Mouse (Mus musculus): ENCODE data around the gene Duoxa1. TPM values are rescaled to one million over a fixed set of nuclear protein-coding genes. Genes with fewer than 3 reads are reported as not detected.

Duoxa1 gene
- 0.23 TPM in 1 of 2 replicates, not detected in the other for polyA plus RNA-seq (2016; fragmentation: Nextera tagmentation; extraction: Ambion mirVana)

DNA sequence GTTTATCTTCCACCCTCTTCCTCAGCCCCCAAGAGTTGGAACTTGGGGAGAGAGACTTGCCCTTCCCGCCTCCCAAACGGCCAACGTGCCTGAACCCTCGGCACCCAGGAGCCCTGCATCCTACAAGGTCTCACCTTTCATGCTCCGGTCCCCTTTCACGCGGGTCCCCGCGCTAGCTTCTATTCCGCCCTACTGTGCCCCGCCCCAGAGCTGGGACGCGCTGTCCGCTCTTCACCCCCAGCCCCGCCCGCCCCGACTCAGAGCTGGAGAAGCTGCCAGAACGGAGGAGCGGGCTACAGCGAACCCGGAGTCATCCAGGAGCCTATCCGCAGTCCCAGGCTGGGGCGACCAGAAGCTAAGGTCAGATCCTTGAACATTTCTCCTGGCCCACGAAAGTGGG is at the start of gene Duoxa1:
TSS of gene Duoxa1 (minus strand) at position 195 of the 400 bp plus-strand sequence.
- Histone ChIP-seq H3K36me3 (no peaks in the 10 kb centered on the region), H3K4me2 (replicated peaks) (peak within 1 kb of the TSS; percentile 50), H3K27ac (no peak within 1 kb of the TSS), H3K9ac (no peak within 1 kb of the TSS), H3K9me3 (no peaks in the 10 kb centered on the region), H3K4me1 (peaks cover 10% of the 10 kb centered on the region; the same call in 1 of the 2 replicates), H3K4me3 (no peak within 1 kb of the TSS), H3K27me3 (replicated peaks) (peaks cover 43% of the 10 kb centered on the region)
- WGBS: 6% methylated on average over 24 of the region's 24 CpGs
- no peak for ATAC-seq (ENCODE audit: low FRiP score, low read depth)

DNA sequence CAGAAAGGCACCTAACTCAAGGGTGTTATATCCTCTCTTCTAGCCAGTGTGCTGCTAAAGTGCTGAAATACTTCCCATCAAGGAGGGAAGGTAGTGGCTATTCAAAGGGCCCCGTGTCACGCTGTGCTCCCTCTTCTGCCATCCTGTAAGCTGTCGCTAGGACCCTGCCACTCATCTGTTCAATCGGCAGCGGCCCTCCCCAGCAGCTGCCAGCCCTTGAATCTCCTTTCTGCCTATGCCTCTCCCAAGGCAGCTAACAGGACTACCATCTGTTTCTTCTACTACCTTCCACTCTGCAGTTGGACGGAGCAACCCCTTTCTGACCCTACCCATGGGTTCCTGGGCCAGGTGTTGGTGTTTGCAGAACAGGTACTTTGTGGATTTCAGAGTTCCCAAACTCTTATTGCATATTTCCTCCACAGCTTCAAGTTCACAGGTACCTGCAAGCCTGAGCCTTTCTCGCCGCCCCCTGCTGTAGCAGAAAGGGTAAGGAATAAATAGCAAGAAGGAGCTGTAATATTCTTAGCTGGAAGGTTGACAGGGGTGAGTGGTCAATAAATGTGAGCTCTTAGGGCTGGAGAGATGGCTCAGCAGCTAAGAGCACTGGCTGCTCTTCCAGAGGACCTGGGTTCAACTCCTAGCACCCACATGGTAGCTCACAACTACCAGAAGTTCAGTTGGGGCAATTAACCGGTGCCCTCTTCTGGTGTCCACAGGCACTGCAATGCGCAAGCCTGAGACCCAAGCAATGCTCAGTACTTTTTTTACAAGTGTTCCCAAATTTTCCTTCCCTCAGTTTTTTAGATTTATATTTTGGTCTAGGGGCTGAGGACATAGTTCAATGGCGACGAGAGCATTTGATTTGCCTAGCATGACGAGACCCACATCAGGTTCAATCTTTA is 49.3 kb upstream of the Duoxa1 start:
- no peak for ATAC-seq (ENCODE audit: low FRiP score, low read depth)
- no peaks in the 10 kb centered on the region for H3K27me3 ChIP-seq (replicated peaks)
- H3K9me3 ChIP-seq: no peaks in the 10 kb centered on the region
- H3K27ac ChIP-seq: no peak overlapping the region
- H3K9ac ChIP-seq: no peak overlapping the region
- peaks cover 28% of the 10 kb centered on the region for H3K36me3 ChIP-seq
- WGBS: 76% methylated on average over 13 of the region's 13 CpGs
- H3K4me2 ChIP-seq (replicated peaks): no peak overlapping the region
- peaks cover 21% of the 10 kb centered on the region for H3K4me1 ChIP-seq
- H3K4me3 ChIP-seq: no peak overlapping the region

DNA sequence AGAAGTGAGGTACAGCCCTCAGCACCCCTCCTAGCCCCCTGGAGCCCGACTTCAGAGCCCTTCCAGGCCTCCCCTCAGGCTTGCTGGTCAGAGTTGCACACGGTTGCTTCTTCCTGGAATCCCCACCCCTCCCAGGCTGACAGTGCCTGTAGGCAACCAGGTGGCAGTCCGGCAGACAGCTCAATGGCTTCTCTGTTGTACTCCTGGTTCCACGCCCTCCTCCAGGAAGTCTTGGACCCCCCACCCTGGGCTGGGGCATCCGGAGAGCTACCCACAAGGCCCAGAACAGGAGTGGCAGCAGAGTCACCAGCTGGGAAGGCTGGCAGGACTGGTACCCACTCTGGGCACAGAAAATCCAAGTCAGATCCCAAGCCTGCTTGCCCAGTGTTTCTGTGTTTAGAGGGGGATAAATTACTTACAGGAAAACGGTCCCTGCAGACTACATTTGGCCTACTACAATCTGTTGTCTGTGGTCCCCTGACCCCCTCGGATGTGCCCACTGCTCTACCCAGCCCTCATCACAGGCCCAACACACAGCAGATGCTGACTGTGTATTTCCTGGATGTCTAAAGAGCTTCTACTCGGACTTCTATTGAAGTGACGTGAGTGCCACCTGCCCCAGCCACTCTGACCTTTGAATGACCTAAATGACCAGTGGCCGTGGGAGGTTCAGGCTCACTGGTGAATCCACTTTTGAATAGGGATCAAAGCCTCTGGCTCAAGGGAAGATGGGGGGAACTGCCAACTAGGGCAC is 48.5 kb upstream of the Duoxa1 start:
- Histone ChIP-seq H3K36me3 (peaks cover 31% of the 10 kb centered on the region), H3K4me3 (no peak overlapping the region), H3K27ac (no peak overlapping the region), H3K4me1 (peaks cover 13% of the 10 kb centered on the region), H3K4me2 (replicated peaks) (no peak overlapping the region), H3K27me3 (replicated peaks) (no peaks in the 10 kb centered on the region), H3K9ac (no peak overlapping the region), H3K9me3 (no peaks in the 10 kb centered on the region)
- 54% methylated on average over 10 of the region's 10 CpGs for WGBS
- ATAC-seq (ENCODE audit: low FRiP score, low read depth): no peak

GRCm38 (mm10) chr2:122361181-122361580 is 47.7 kb upstream of the Duoxa1 start:
- H3K36me3 ChIP-seq: peaks cover 38% of the 10 kb centered on the region
- H3K4me2 ChIP-seq (replicated peaks): no peak overlapping the region

GRCm38 (mm10) chr2:122360310-122360709 is 46.8 kb upstream of the Duoxa1 start:
- H3K27ac ChIP-seq: no peak overlapping the region
- ATAC-seq (ENCODE audit: low FRiP score, low read depth): no peak
- no peaks in the 10 kb centered on the region for H3K9me3 ChIP-seq
- no peak overlapping the region for H3K4me3 ChIP-seq
- no peaks in the 10 kb centered on the region; the same call in 1 of the 2 replicates for H3K4me1 ChIP-seq
- no peaks in the 10 kb centered on the region for H3K27me3 ChIP-seq (replicated peaks)
- H3K4me2 ChIP-seq (replicated peaks): no peak overlapping the region
- peaks cover 39% of the 10 kb centered on the region for H3K36me3 ChIP-seq
- H3K9ac ChIP-seq: no peak overlapping the region
- WGBS: 76% methylated on average over 6 of the region's 6 CpGs

More at GRCm38 (mm10) chr2:122361181-122361580, 47.7 kb upstream of the Duoxa1 start:
- Histone ChIP-seq H3K4me3 (no peak overlapping the region), H3K27me3 (replicated peaks) (no peaks in the 10 kb centered on the region), H3K27ac (no peak overlapping the region), H3K4me1 (peaks cover 4% of the 10 kb centered on the region), H3K9ac (no peak overlapping the region), H3K9me3 (no peaks in the 10 kb centered on the region)
- no peak for ATAC-seq (ENCODE audit: low FRiP score, low read depth)
- 89% methylated on average over 6 of the region's 6 CpGs for WGBS

GRCm38 (mm10) chr2:122356187-122356586 is 42.7 kb upstream of the Duoxa1 start:
- WGBS: 84% methylated on average over 3 of the region's 3 CpGs
- no peak for ATAC-seq (ENCODE audit: low FRiP score, low read depth)
- no peaks in the 10 kb centered on the region for H3K27me3 ChIP-seq (replicated peaks)
- H3K27ac ChIP-seq: no peak overlapping the region
- H3K9ac ChIP-seq: no peak overlapping the region
- H3K4me2 ChIP-seq (replicated peaks): no peak overlapping the region
- H3K36me3 ChIP-seq: peaks cover 38% of the 10 kb centered on the region
- H3K4me3 ChIP-seq: no peak overlapping the region
- H3K9me3 ChIP-seq: no peaks in the 10 kb centered on the region
- peaks cover 38% of the 10 kb centered on the region for H3K4me1 ChIP-seq

DNA sequence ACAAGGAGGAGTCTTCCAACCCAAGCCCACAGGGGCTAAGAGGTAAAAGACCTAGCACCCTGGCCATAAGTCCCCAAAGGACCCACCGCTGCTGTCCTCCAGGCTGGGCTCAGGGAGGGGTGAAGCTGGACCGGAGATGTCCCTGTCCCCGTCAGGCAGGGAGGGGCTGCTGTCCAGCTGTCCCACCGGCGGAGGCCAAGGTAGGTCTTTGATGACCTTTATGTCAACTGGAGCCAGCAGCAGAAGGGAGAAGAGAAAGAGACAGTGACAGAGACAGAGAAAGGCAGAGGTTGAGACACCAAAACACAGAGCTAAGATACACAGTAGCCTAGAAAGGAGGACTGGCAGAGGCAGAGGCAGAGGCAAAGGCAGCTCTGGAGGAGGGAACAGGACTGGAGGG is 41.9 kb upstream of the Duoxa1 start:
- Histone ChIP-seq H3K9ac (no peak overlapping the region), H3K27me3 (replicated peaks) (no peaks in the 10 kb centered on the region), H3K9me3 (no peaks in the 10 kb centered on the region), H3K36me3 (peaks cover 38% of the 10 kb centered on the region), H3K27ac (no peak overlapping the region), H3K4me1 (peaks cover 42% of the 10 kb centered on the region), H3K4me2 (replicated peaks) (no peak overlapping the region), H3K4me3 (no peak overlapping the region)
- WGBS: 90% methylated on average over 5 of the region's 5 CpGs
- no peak for ATAC-seq (ENCODE audit: low FRiP score, low read depth)

DNA sequence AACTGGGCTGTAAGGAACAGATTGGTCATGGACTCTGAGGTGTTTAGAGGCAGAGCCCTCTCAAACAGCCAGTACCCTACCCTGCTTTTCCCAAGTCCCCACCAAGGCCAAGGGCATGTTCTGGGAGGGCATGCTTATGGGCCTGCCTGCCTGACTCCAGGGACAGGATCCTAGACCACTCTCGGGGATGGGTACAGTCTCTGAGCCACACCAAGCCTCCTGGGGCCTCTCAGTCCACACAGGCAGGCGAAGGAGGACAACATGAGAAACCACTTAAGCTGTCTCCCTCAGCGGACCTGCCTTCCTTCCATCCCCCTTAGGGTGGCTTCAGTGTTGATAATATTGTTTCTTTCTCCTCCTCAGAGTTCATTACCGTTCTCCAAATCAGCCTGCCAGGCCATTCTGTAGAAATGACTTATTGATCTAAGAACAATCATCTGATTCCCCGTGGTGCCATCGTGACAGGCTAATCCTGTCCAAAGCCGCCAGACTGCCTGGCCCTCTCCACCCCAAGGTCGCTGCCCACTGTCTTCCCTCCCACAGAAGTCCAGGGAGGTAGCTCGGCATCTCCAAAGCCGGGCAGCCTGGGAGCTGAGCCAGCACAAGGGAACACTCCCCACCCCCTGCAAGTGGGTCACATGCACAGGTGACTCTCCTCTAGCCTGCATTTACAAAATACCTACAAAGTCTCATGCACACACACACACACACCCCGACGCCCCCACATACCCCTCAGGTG is 40.8 kb upstream of the Duoxa1 start:
- Histone ChIP-seq H3K4me3 (no peak overlapping the region), H3K27me3 (replicated peaks) (no peaks in the 10 kb centered on the region), H3K27ac (no peak overlapping the region; the same call in 1 of the 2 replicates), H3K4me2 (replicated peaks) (0 out of 2 replicates have a peak overlapping the region, but pooled peaks have one; percentile 3), H3K4me1 (peaks cover 52% of the 10 kb centered on the region), H3K9me3 (no peaks in the 10 kb centered on the region), H3K9ac (no peak overlapping the region), H3K36me3 (peaks cover 30% of the 10 kb centered on the region)
- ATAC-seq (ENCODE audit: low FRiP score, low read depth): no peak
- 62% methylated on average over 12 of the region's 12 CpGs for WGBS

DNA sequence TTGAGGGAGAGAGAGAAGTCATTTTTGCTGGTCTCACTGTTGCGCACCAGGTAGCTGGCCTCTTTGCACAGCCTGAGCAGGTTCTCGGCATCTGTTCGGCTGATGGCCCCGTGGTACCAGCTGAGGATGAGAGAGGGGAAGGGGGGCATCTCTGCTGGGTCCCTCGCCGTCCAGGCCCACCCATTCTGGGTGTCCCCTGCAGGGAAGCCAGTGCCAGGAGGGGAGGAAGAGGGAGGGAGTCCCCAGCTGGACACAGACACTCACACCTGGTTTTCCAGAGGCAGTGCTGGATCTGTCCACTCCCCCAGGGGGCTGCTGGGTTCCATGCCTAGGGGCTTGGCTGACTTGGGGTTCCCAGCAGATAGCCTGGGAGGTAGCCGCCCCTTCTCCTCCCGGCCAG is 40.2 kb upstream of the Duoxa1 start:
- H3K4me3 ChIP-seq: no peak overlapping the region
- 0 out of 2 replicates have a peak overlapping the region, but pooled peaks have one; percentile 3 for H3K4me2 ChIP-seq (replicated peaks)
- WGBS: 82% methylated on average over 8 of the region's 8 CpGs
- peak overlapping the region; percentile 15; the same call in 1 of the 2 replicates for H3K27ac ChIP-seq
- ATAC-seq (ENCODE audit: low FRiP score, low read depth): no peak
- peaks cover 25% of the 10 kb centered on the region for H3K36me3 ChIP-seq
- H3K9me3 ChIP-seq: no peaks in the 10 kb centered on the region
- H3K27me3 ChIP-seq (replicated peaks): no peaks in the 10 kb centered on the region
- no peak overlapping the region for H3K9ac ChIP-seq
- peaks cover 55% of the 10 kb centered on the region for H3K4me1 ChIP-seq

DNA sequence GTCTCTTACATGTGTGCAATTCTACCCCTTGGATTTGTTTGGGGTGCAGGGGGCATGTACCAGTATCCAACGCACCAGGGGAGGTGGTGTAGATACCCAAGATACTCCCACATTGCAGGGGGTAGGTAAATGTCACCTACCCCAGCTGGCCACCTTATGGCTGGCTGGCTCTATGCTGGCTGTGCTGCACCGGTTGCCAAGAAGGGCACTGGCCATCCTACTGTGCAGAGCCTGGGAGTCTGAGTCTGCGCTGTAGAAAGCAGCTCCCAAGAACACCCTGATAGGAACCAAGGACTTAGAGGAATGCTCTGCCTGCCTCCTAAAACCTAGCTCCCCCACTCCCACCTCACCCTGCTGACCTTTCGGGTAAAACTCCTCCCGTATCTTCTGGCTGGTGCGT is 39.5 kb upstream of the Duoxa1 start:
- no peak overlapping the region for H3K27ac ChIP-seq
- H3K36me3 ChIP-seq: peaks cover 25% of the 10 kb centered on the region
- no peak overlapping the region for H3K4me3 ChIP-seq
- H3K4me1 ChIP-seq: peaks cover 58% of the 10 kb centered on the region
- H3K9me3 ChIP-seq: no peaks in the 10 kb centered on the region
- WGBS: 80% methylated on average over 6 of the region's 6 CpGs
- no peak for ATAC-seq (ENCODE audit: low FRiP score, low read depth)
- H3K4me2 ChIP-seq (replicated peaks): no peak overlapping the region
- no peaks in the 10 kb centered on the region for H3K27me3 ChIP-seq (replicated peaks)
- H3K9ac ChIP-seq: no peak overlapping the region

DNA sequence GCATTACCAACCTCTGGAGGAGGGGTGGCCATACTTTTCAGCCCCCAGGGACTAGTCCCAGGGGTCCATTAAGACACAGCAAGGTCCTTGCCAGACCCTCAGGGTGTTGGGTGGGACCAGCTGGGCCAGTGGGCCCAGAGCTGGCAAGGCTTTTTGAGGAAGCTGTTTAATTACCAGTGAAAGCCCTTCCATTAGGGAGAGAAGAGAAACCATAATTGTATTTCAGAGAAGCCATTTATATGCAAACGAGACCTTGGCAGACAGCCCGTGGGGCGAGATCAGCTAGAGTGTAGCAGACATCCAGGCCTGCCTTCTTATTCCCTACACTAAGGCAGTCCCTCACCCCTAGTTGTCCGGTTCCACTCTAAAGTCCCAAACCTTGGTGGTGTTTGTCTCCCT is 38.4 kb upstream of the Duoxa1 start:
- peak; percentile 34 for ATAC-seq (ENCODE audit: low FRiP score, low read depth)
- Histone ChIP-seq H3K4me2 (replicated peaks) (peak overlapping the region; percentile 31), H3K36me3 (peaks cover 20% of the 10 kb centered on the region), H3K4me1 (peaks cover 60% of the 10 kb centered on the region), H3K4me3 (no peak overlapping the region), H3K27ac (peak overlapping the region; percentile 79), H3K27me3 (replicated peaks) (no peaks in the 10 kb centered on the region), H3K9me3 (no peaks in the 10 kb centered on the region), H3K9ac (no peak overlapping the region)
- 29% methylated on average over 4 of the region's 4 CpGs for WGBS

Data from neural tube, embryonic 12.5 days (tissue).